Mouse (Mus musculus) macrophage (primary cell): ENCODE results near the gene Dnaaf1. TPM values are rescaled to one million over a fixed set of nuclear protein-coding genes. Genes with fewer than 3 reads are reported as not detected.
A peak's percentile ranks its signal among the peaks of the same experiment; 100 is the strongest.

Experiments used
- H3K27ac ChIP-seq: fragments of 350-480 bp; formaldehyde crosslinking; 2 replicates; pipeline ENCODE4 v1.9.0; 2021
- H3K36me3 ChIP-seq: fragments of 350-480 bp; formaldehyde crosslinking; 2 replicates; pipeline ENCODE4 v1.9.0; 2021; ENCODE audit errors: inconsistent target
- H3K4me3 ChIP-seq: fragments of 350-480 bp; formaldehyde crosslinking; 2 replicates; pipeline ENCODE4 v1.9.0; 2021; ENCODE audit errors: inconsistent target
- H3K79me2 ChIP-seq: fragments of 350-480 bp; formaldehyde crosslinking; 2 replicates; pipeline ENCODE4 v1.9.0; 2021; ENCODE audit errors: inconsistent target
- WGBS: methylation state at CpG from one replicate; pipeline ENCODE4 v1.1.7; 2026; ENCODE audit warnings: inconsistent platforms; ENCODE audit not compliant: missing documents; 5-methylcytosine and 5-hydroxymethylcytosine counted together
- polyA plus RNA-seq: library from polyadenylated mRNA; stranded (reverse); fragments of 250-400 nt; gene quantifications from 3 replicates; pipeline ENCODE4 v1.2.4, GENCODE M21; 2018; ENCODE audit warnings: inconsistent platforms

Gene Dnaaf1
- polyA plus RNA-seq, 1 experiment from 2014 or later = not detected

DNA sequence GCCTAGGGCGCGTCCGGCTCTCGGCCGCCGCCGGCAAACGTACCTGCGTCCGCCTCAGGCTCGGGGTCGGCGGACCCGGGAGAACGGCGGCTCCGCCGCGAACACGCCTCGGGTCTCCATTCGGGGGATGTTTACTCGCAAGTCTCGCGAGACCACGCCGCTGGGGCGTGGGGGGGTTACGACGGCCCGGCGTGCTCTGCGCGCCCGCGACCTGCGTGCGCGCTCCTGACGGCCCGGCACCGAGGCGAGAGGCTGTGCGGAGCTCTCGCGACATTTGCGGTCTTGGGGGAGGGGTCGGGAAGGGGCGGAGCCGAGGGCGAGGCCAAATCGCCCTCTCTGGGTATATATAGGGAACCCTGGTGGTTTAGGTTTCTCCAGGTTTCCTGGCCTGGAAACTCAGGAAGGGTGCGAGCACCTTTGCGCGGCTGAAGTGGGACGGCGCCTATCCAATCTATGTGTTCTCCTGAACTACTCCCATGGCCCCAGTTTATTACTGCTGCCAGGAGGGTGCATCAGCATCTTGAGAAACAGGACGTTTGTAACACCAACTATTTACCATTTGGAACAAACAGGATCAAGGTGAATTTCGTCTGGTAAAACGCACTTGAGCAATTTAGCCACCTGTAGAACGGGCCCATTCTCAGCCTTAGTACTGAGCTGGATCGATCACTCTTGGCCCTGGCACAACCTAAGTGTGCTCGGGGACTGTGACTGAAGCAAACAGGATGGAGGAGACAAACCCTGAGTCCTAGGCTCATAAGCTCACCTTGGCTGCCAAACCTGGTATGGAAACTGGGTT is 16.2 kb upstream of the Dnaaf1 start, which contains the start of gene Mbtps1:
Gene Mbtps1 (minus strand): TSS at position 133 of the 799 bp plus-strand sequence.
- 3% methylated on average over 59 of the region's 63 CpGs for WGBS

DNA sequence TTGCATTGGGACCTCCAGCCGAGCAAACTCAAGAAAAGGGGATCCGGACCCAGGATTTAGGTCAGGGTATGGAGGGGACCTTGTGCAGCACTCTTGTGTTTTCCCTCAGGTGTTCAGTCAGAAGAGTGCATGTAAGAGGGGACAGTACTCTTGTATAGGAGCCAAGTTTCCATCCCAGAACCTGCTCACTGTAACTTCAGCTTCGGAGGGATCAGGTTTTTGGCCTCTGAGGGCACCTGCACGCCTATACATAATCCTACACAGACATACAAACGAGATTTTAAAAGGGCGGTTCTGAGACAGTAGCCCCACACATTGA is 15.7 kb upstream of the Dnaaf1 start:
- Histone ChIP-seq H3K79me2 (peaks cover 38% of the 10 kb centered on the region), H3K36me3 (peaks cover 28% of the 10 kb centered on the region), H3K27ac (no peak overlapping the region), H3K4me3 (no peak overlapping the region)
- 94% methylated on average over 6 of the region's 6 CpGs for WGBS

More for the DNA sequence above, 16.2 kb upstream of the Dnaaf1 start, which contains the start of gene Mbtps1:
- peaks cover 44% of the 10 kb centered on the region for H3K79me2 ChIP-seq
- peak within 1 kb of the TSS; percentile 68 for H3K27ac ChIP-seq
- H3K4me3 ChIP-seq = peak within 1 kb of the TSS; percentile 92
- peaks cover 22% of the 10 kb centered on the region for H3K36me3 ChIP-seq

- no peak overlapping the region for H3K4me3 ChIP-seq
- H3K79me2 ChIP-seq = peaks cover 14% of the 10 kb centered on the region
- 85% methylated on average over 12 of the region's 14 CpGs for WGBS
- H3K36me3 ChIP-seq = peaks cover 54% of the 10 kb centered on the region
- no peak overlapping the region for H3K27ac ChIP-seq
These were observed 11.2 kb upstream of the Dnaaf1 start for GRCm38 (mm10) chr8:119563849-119564251.

GRCm38 (mm10) chr8:119566367-119566766 is 8.7 kb upstream of the Dnaaf1 start:
- WGBS = 96% methylated on average over 11 of the region's 11 CpGs
- Histone ChIP-seq H3K4me3 (no peak overlapping the region), H3K36me3 (peaks cover 54% of the 10 kb centered on the region), H3K79me2 (peaks cover 39% of the 10 kb centered on the region), H3K27ac (no peak overlapping the region)

- H3K79me2 ChIP-seq = peaks cover 58% of the 10 kb centered on the region
- H3K27ac ChIP-seq = no peak overlapping the region
- H3K4me3 ChIP-seq = no peak overlapping the region
- 94% methylated on average over 9 of the region's 9 CpGs for whole genome bisulfite sequencing
- peaks cover 37% of the 10 kb centered on the region for H3K36me3 ChIP-seq
These were observed 6.8 kb upstream of the Dnaaf1 start for GRCm38 (mm10) chr8:119568251-119568650.

DNA sequence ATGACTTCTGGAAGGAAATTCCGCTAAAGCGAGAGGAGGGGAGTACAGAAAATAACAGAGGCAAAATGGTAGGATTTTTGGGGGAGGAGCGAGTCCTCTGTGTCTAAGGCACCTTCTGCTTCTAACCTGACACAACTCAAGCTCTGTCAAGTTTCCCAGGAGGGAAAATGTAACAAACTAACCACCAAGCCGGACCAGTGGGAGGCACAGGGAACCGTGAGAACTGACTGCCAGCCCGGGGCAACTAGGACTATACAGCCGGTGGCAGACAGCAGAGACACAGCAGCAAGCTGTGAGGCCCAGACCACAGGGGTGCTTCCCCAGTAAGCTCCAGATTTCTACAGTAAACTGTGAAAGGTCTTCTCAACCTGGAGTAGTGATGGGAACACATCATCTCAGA is 6.1 kb upstream of the Dnaaf1 start:
- H3K79me2 ChIP-seq = peaks cover 65% of the 10 kb centered on the region
- H3K36me3 ChIP-seq = peaks cover 30% of the 10 kb centered on the region
- H3K27ac ChIP-seq = no peak overlapping the region
- 92% methylated on average over 7 of the region's 7 CpGs for WGBS
- no peak overlapping the region for H3K4me3 ChIP-seq

DNA sequence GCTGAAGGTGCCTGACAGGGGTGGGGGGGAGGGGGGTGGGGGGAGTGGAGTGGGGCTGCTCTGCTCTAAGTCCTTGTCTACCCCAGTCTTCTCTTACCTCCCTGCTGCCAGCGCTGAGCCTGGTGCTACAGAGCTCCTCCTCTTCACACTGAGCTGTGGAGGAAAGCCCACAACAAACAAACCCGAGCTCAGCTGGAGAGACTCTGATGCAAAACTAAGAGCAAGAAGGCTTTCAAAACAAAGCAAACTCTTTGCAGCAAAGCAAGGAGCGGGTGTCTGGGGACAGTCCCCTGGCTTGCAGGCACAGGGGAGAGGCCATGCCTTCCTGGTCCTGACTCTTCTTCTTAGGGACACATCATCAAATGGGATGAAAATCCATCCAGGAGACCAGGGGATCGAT is 5.2 kb upstream of the Dnaaf1 start:
- no peak overlapping the region for H3K27ac ChIP-seq
- 96% methylated on average over 4 of the region's 4 CpGs for WGBS
- peaks cover 73% of the 10 kb centered on the region for H3K79me2 ChIP-seq
- no peak overlapping the region for H3K4me3 ChIP-seq
- H3K36me3 ChIP-seq = peaks cover 21% of the 10 kb centered on the region

- Histone ChIP-seq H3K4me3 (no peak overlapping the region), H3K79me2 (peaks cover 73% of the 10 kb centered on the region), H3K27ac (no peak overlapping the region), H3K36me3 (peaks cover 8% of the 10 kb centered on the region; the same call in 1 of the 2 replicates)
- 69% methylated on average over 6 of the region's 6 CpGs for WGBS
These were observed 3.9 kb upstream of the Dnaaf1 start for GRCm38 (mm10) chr8:119571135-119571534.

- no peak overlapping the region for H3K4me3 ChIP-seq
- H3K27ac ChIP-seq = no peak overlapping the region
- H3K79me2 ChIP-seq = peaks cover 73% of the 10 kb centered on the region
- no peaks in the 10 kb centered on the region for H3K36me3 ChIP-seq
- WGBS = 95% methylated on average over 4 of the region's 4 CpGs
These were observed 2.6 kb upstream of the Dnaaf1 start for GRCm38 (mm10) chr8:119572411-119572810.

GRCm38 (mm10) chr8:119575366-119575726 is 311 bp downstream of the Dnaaf1 start:
- 4% methylated on average over 16 of the region's 16 CpGs for WGBS
- Histone ChIP-seq H3K36me3 (no peaks in the 10 kb centered on the region), H3K4me3 (no peak overlapping the region; the same call in 1 of the 2 replicates), H3K27ac (no peak overlapping the region), H3K79me2 (peaks cover 44% of the 10 kb centered on the region)

DNA sequence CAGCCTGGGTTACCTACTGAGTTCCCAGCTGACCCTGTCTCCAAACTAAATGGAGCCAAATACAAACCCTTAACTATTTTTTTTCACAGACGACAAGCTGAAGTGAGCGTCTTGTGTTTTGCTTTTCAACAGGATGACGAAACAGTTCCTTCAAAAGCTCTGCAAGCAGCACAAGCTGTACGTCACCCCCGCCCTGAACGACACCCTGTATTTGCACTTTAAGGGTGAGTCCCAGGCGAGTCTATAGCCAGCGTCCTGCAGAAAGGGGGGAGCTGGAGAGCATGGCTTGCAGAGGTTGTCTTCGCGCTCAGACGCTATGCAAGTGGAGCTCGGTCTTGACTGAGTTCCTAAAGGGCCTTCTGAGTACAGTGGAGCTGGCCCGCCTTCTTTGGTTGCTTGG is 4.1 kb downstream of the Dnaaf1 start:
- Histone ChIP-seq H3K27ac (no peak overlapping the region), H3K36me3 (no peaks in the 10 kb centered on the region), H3K4me3 (no peak overlapping the region), H3K79me2 (peaks cover 7% of the 10 kb centered on the region)
- WGBS = 56% methylated on average over 13 of the region's 13 CpGs

DNA sequence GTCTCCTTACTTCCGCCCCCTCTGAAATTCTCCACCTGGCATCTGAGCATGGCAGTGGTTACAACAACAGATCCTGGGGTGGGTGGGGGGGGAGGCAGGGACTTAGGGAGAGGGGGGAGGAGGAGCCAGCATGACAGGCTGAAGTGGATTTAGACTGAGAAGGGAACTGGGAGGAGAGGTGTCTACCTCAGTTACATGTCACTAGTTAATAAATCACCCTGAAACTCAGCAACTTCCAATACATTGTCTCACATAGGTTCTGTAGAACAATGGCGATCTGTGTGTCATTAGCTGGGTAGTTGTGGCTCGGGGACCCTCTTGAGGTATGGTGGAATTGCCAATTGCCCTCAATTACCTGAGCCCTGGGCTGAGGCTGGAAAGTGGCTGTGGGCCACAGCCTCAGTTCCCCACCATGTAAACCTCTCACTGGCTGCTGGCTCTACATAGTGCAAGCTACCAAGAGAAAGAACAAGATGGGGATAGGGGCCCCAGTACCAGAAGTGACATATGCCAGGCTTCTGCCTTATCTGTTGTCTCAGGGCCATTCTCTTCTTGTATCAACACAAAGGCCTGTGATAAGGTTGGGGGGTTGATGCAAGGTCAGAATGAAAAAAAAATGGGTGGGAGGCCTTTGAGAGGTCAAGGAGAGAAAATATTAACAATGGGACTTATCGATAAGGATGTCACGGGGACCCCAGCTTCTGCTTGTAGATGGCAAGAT is 5.6 kb downstream of the Dnaaf1 start:
- H3K27ac ChIP-seq = no peak overlapping the region
- H3K36me3 ChIP-seq = no peaks in the 10 kb centered on the region
- no peaks in the 10 kb centered on the region for H3K79me2 ChIP-seq
- no peak overlapping the region for H3K4me3 ChIP-seq
- 92% methylated on average over 5 of the region's 5 CpGs for WGBS

DNA sequence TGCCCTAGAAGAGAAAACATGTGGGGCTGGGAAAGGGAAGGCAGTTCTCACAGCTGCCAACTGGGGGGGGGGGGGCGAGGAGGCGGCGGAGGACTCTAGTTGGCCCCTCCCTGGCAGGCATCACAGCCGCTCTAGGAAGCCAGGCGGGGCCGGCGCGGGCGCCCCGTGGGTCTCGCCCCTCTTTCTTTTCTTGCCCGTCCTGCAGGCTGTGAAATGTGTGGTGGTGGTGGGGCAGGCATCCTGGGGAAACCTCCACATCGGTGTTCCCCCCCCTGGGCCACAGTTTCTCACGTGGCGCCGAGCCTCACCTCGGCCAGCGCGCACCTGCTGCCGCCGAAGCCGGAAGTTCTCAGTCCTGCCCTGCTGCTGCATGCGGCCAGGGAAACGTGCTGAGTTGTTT is 10.9 kb downstream of the Dnaaf1 start:
- Histone ChIP-seq H3K27ac (no peak overlapping the region), H3K79me2 (no peaks in the 10 kb centered on the region), H3K4me3 (no peak overlapping the region), H3K36me3 (no peaks in the 10 kb centered on the region)
- 14% methylated on average over 20 of the region's 24 CpGs for WGBS

DNA sequence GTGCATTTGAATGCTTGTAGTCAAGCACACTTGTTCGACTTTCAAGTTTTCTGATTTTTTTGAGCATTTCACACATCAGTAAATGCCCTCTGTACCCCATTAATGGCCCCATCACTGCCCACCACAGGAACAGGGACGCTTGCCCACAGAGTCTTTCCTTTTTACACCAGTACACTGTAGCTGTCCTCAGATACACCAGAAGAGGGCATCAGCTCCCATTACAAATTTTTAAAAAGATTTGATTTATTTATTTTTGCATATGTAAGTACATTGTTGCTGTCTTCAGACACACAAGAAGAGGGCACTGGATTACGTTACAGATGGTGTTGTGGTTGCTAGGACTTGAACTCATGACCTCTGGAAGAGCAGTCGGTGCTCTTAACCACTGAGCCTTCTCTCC is 13.3 kb downstream of the Dnaaf1 start:
- Histone ChIP-seq H3K79me2 (no peaks in the 10 kb centered on the region), H3K4me3 (no peak overlapping the region), H3K27ac (no peak overlapping the region), H3K36me3 (no peaks in the 10 kb centered on the region)
- WGBS = 75% methylated on average over 4 of the region's 4 CpGs

DNA sequence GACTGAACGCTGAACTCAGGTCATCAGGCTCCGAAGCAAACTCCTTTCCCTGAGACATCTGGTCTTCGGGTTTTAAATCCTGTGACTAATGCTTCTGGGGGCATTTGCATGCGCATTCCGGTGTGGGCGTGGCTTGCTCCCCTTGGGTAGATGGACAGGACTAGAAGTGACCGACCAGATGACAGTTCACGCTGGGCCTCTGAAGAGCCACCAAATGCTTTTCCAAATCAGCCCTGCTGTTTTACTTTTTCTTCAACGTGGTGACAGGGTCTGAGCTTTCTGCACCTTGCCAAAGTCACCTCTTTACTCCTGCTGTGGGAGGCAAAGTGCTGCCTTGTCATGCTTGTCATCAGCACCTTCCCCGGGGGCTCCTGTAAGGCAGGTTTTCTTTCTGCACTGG is 13.8 kb downstream of the Dnaaf1 start:
- H3K4me3 ChIP-seq = no peak overlapping the region
- WGBS = 75% methylated on average over 10 of the region's 10 CpGs
- H3K79me2 ChIP-seq = no peaks in the 10 kb centered on the region
- H3K27ac ChIP-seq = no peak overlapping the region
- no peaks in the 10 kb centered on the region for H3K36me3 ChIP-seq
